Mouse (Mus musculus): ENCODE measurements around the gene Treh. TPM values are rescaled to one million over a fixed set of nuclear protein-coding genes. Genes with fewer than 3 reads are reported as not detected.
"Not testable (repeated sequence)": the region's sequence is repeated elsewhere in the genome, so short reads cannot be mapped to it uniquely, and the experiment has no call there.

Gene Treh
- 0.13 TPM in 1 of 2 replicates, not detected in the other for polyA plus RNA-seq (2015; fragmentation: Nextera tagmentation; extraction: Ambion mirVana)

DNA sequence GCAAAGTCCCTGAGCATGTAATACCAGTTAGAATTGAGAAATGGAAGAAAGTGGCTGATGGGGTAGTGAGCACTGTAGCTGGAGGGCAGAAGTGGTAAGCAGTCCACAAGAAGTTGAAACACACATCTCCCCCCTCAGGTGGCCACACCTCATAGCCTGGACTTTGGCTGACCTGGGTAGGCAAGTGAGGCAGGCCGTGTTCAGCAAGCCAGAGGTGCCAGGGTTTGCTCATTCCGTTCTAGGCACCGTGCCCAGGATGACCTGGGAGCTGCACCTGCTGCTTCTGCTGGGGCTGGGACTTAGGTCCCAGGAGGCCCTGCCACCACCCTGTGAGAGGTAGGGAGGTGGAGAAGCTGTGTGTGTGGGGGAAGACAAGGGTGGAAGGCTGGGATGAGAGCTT lies at the start of gene Treh:
TSS of gene Treh (plus strand) at position 229 of the 400 bp plus-strand sequence.
- H3K27me3 ChIP-seq (replicated peaks): no peaks in the 10 kb centered on the region
- no peak within 1 kb of the TSS for H3K4me2 ChIP-seq
- no peaks in the 10 kb centered on the region for H3K9me3 ChIP-seq
- H3K27ac ChIP-seq: no peak within 1 kb of the TSS
- ATAC-seq (ENCODE audit: insufficient read depth, low FRiP score, low read depth): no peak
- no peaks in the 10 kb centered on the region for H3K36me3 ChIP-seq
- H3K9ac ChIP-seq: no peak within 1 kb of the TSS
- no peak within 1 kb of the TSS for H3K4me3 ChIP-seq (replicated peaks)
- whole genome bisulfite sequencing: 76% methylated on average over 3 of the region's 3 CpGs
- H3K4me1 ChIP-seq: no peaks in the 10 kb centered on the region

DNA sequence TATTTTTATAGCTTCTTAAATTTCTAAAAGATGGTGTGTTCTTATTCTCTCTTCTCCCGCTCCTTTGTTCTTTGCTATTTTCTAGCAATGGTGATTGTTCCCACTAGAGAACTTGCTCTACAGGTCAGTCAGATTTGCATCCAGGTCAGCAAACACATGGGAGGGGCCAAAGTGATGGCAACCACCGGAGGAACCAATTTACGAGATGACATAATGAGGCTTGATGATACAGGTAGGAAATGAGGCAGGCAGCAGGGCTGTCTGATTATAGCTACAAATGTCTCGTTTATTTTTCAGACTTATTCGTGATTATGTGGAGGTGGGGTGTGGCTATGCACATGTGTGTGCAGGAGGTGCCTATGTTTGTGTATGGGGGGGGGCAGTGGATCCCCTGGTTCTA lies 48.6 kb upstream of the Treh start:
- Histone ChIP-seq H3K36me3 (peaks cover 30% of the 10 kb centered on the region), H3K4me1 (no peaks in the 10 kb centered on the region), H3K4me2 (no peak overlapping the region), H3K27me3 (replicated peaks) (no peaks in the 10 kb centered on the region), H3K9me3 (no peaks in the 10 kb centered on the region), H3K27ac (no peak overlapping the region), H3K4me3 (replicated peaks) (no peak overlapping the region), H3K9ac (no peak overlapping the region)
- 61% methylated on average over 5 of the region's 5 CpGs for WGBS
- no peak for ATAC-seq (ENCODE audit: insufficient read depth, low FRiP score, low read depth)

DNA sequence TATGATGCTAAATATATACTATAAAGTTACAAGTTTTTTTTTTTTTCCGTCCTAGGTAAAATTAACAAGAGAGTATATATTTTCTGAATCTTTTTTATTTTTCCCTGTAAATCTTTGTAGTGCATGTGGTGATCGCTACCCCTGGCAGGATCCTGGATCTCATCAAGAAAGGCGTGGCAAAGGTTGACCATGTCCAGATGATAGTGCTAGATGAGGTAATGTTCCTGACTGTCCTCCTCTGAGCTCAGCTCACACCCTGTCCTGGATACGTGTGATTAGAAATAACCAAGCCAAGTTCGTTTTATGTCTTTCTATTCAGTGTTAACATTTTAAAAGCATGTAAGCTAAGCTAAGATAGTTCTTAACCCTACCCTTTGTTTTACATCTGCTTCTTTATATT lies 46.8 kb upstream of the Treh start:
- Histone ChIP-seq H3K27me3 (replicated peaks) (no peaks in the 10 kb centered on the region), H3K9me3 (no peaks in the 10 kb centered on the region), H3K4me3 (replicated peaks) (no peak overlapping the region), H3K27ac (no peak overlapping the region), H3K4me1 (no peaks in the 10 kb centered on the region), H3K9ac (no peak overlapping the region), H3K4me2 (no peak overlapping the region), H3K36me3 (peaks cover 29% of the 10 kb centered on the region)
- 81% methylated on average over 5 of the region's 5 CpGs for WGBS
- ATAC-seq (ENCODE audit: insufficient read depth, low FRiP score, low read depth): no peak

DNA sequence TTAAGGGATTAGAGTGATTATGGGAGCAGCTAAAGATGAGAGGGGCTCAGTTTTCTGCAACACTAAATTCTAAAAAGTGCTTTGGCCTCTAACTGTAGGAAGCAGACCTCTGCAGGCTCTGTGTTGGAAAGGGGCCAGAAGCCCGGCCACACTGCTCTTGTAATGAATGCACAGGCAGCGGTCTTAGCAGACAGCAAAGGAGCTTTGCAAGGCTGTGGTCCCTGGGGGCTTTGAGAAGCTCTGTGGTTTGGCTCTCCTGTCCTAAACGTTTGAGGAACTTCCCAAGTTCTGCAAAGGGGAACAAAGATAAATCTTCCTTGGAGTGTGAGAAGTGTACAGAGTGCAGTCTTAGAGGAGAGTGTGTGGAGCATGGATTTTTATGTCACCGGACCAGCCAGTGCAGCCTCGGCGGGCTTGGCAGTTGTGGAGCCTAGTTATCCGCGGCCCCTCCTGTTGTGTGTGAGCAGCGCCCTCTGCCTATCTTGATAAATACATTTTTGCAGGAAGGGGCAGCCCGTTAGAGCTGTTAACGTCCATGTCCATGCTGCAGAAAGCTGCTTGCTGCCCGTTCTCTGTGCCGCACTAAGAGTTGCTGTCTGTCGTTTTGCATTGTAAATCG lies 35.4 kb upstream of the Treh start:
- Histone ChIP-seq H3K27me3 (replicated peaks) (no peaks in the 10 kb centered on the region), H3K9me3 (no peaks in the 10 kb centered on the region), H3K36me3 (peaks cover 32% of the 10 kb centered on the region), H3K4me3 (replicated peaks) (no peak overlapping the region), H3K4me1 (no peaks in the 10 kb centered on the region), H3K9ac (no peak overlapping the region), H3K4me2 (no peak overlapping the region), H3K27ac (no peak overlapping the region)
- 72% methylated on average over 15 of the region's 15 CpGs for WGBS
- ATAC-seq (ENCODE audit: insufficient read depth, low FRiP score, low read depth): no peak; the same call in 1 of the 2 replicates

DNA sequence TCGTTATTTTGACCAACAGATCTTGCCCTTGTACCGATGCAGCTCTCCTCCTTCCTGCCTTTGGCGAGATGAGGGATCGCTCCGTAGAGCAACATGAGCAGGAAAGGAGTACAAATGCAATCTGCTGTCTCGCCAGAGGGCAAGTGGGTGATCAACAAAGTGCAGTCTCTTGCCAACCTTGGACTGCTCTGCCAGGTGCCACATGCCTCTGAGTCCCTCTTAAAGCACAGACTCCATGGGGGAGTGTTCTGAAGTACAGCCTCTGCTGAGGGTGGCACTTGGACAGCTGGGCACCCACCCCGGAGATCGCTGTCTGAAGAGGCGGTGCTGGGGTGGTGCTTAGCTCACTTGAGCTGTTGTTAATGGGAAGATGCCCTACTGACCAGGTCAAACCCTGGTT lies 34.3 kb upstream of the Treh start:
- H3K9ac ChIP-seq; H3K27me3 ChIP-seq (replicated peaks); ATAC-seq (ENCODE audit: insufficient read depth, low FRiP score, low read depth); H3K4me3 ChIP-seq (replicated peaks); H3K4me2 ChIP-seq; H3K9me3 ChIP-seq; H3K4me1 ChIP-seq; H3K27ac ChIP-seq: not testable (repeated sequence)
- 90% methylated on average over 9 of the region's 9 CpGs for WGBS
- peaks cover 29% of the 10 kb centered on the region for H3K36me3 ChIP-seq

DNA sequence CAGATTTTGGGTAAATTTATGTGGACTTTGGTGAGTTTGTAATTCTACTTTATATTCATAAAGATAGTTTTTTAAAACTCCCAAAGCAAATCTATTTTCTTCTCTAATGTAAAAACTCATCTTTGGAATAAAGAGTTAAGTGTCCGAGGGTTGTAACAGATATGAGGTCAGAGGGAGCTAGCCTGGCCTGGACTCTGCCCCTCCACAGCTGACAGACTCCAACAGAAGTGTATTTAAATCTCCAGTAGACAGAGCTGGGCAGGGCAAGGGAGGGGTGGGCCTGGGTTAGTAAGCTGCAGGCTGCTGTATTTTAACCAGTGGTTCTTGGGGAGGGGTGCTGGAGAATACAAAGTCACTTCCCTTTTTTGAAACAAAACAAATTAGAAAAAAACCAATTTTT lies 33.0 kb upstream of the Treh start:
- H3K36me3 ChIP-seq: peaks cover 22% of the 10 kb centered on the region
- H3K27ac ChIP-seq; H3K4me1 ChIP-seq; ATAC-seq (ENCODE audit: insufficient read depth, low FRiP score, low read depth); H3K4me3 ChIP-seq (replicated peaks); H3K9me3 ChIP-seq; H3K9ac ChIP-seq; H3K27me3 ChIP-seq (replicated peaks); H3K4me2 ChIP-seq: not testable (repeated sequence)
- 71% methylated on average over 1 of the region's 1 CpGs for WGBS

DNA sequence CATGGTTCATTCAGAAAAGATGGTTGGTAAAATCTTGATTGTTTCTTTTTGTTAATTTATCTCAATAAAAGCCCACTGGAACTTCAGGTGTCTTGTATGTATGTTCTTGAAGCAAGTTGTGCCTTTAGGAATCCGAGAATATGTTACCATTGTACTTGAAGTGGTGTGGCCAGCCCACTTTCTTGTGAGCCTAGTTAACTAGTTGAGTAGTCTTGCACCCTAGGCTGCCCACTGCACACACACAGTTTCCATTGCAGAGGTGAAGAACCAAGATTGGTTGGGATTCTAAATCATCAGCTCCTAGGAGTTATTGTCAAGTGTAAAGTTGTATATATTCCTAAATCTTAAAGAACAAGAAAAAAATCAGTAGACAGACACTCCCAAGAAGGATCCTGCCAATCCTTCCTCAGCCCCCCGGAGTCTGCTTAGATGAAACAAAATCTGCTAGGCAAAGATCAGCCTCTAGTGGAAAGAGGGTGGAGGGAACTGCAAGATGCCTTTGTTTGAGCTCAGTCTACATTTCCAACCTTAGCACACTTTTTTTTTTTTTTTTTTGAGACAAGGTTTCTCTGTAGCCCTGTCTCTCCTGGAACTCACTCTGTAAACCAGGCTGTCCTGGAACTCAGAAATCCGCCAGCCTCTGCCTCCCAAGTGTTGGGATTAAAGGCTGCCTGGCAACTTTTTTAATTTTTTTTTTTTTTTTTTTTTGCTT lies 32.2 kb upstream of the Treh start:
- no peak for ATAC-seq (ENCODE audit: insufficient read depth, low FRiP score, low read depth)
- H3K27ac ChIP-seq: no peak overlapping the region
- no peak overlapping the region for H3K9ac ChIP-seq
- no peak overlapping the region for H3K4me3 ChIP-seq (replicated peaks)
- H3K27me3 ChIP-seq (replicated peaks): no peaks in the 10 kb centered on the region
- no peak overlapping the region for H3K4me2 ChIP-seq
- H3K4me1 ChIP-seq: no peaks in the 10 kb centered on the region
- peaks cover 15% of the 10 kb centered on the region for H3K36me3 ChIP-seq
- WGBS: 84% methylated on average over 3 of the region's 3 CpGs
- H3K9me3 ChIP-seq: no peaks in the 10 kb centered on the region

DNA sequence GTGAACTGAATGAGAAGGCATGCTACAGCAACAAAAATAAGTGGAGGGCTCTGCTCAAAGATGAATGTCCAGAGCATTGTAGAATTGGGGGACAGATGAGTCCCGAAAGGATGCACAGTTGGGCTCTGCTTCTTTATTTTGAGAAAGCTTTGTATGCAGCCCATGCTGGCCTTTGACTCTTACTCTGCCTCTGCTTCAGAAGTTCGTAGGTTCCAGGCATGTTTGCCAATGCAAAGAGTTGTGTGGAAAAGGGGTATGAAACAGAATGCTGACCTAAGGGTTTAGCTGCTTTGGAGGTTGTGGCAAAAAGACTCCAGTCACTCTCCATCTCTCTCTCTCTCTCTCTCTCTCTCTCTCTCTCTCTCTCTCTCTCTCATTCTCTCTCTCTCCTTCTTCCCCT lies 31.4 kb upstream of the Treh start:
- Histone ChIP-seq H3K27ac (no peak overlapping the region), H3K27me3 (replicated peaks) (no peaks in the 10 kb centered on the region), H3K36me3 (peaks cover 7% of the 10 kb centered on the region), H3K4me3 (replicated peaks) (no peak overlapping the region), H3K9me3 (no peaks in the 10 kb centered on the region), H3K4me2 (no peak overlapping the region), H3K4me1 (no peaks in the 10 kb centered on the region), H3K9ac (no peak overlapping the region)
- WGBS: 90% methylated on average over 2 of the region's 2 CpGs
- ATAC-seq (ENCODE audit: insufficient read depth, low FRiP score, low read depth): no peak

DNA sequence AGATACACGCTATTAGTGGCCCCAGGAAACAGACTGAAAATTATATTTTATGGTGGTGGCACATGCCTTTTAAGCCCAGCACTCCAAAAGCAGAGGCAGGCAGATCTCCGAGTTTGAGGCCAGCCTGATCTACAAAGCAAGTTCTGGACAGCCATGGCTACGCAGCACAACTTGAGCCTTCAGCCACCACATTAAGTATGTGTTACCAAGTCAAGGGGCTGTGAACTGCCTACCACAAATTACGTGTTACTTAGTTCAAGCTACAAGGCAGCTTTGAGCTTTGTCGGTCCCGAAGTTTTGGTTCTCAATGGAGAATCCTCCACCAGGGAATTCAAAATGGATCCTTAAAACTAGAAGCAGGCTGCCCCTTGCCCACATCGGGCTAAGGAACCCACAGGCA lies 29.9 kb upstream of the Treh start:
- no peak overlapping the region for H3K4me3 ChIP-seq (replicated peaks)
- H3K4me2 ChIP-seq: no peak overlapping the region
- no peak overlapping the region for H3K9ac ChIP-seq
- no peaks in the 10 kb centered on the region for H3K4me1 ChIP-seq
- H3K36me3 ChIP-seq: no peaks in the 10 kb centered on the region; the same call in 1 of the 2 replicates
- no peak overlapping the region for H3K27ac ChIP-seq
- no peaks in the 10 kb centered on the region for H3K9me3 ChIP-seq
- no peaks in the 10 kb centered on the region for H3K27me3 ChIP-seq (replicated peaks)
- 91% methylated on average over 7 of the region's 7 CpGs for WGBS
- ATAC-seq (ENCODE audit: insufficient read depth, low FRiP score, low read depth): no peak

DNA sequence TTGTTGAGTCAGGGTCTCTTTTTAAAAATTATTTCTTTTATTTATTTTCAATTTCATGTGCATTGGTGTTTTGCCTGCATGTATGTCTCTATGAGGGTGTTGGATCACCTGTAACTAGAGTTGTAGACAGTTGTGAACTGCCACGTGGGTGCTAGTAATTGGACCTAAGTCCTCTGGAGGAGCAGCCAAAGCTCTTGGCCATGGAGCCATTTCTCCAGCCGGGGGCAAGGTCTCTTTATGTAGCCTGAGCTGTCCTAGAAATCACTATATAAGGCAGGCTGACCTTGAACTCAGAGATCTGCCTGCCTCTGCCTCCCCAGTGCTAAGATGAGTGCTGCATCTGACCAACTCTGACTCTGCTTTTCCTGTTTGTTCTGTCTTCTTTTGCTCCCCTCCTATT lies 28.8 kb upstream of the Treh start:
- Histone ChIP-seq H3K27ac (no peak overlapping the region), H3K4me1 (no peaks in the 10 kb centered on the region), H3K9me3 (no peaks in the 10 kb centered on the region), H3K4me3 (replicated peaks) (no peak overlapping the region), H3K4me2 (no peak overlapping the region), H3K9ac (no peak overlapping the region), H3K27me3 (replicated peaks) (no peaks in the 10 kb centered on the region), H3K36me3 (no peaks in the 10 kb centered on the region)
- WGBS: 91% methylated on average over 2 of the region's 2 CpGs
- ATAC-seq (ENCODE audit: insufficient read depth, low FRiP score, low read depth): no peak

DNA sequence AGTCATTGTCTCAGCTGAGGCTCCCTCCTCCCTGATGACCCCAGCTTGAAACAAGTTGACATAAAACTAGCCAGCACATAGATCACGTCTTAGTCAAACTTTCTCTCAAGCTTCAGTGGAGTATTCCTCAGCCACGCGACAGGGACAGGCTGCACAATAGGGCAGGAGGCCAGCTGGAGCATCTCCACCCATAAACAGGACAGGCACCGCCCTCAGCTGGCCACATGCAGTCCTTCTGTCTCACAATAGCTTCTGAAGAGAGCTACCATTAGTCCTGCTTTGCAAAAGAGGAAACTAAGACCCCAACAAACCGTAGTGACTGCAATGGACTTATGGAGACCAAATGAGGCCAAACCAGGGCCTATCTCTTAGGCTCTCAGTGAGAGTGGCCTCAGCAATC lies 27.6 kb upstream of the Treh start:
- no peak for ATAC-seq (ENCODE audit: insufficient read depth, low FRiP score, low read depth)
- H3K27ac ChIP-seq: no peak overlapping the region
- H3K4me1 ChIP-seq: no peaks in the 10 kb centered on the region
- H3K4me2 ChIP-seq: no peak overlapping the region
- H3K27me3 ChIP-seq (replicated peaks): no peaks in the 10 kb centered on the region
- no peaks in the 10 kb centered on the region for H3K36me3 ChIP-seq
- H3K9ac ChIP-seq: no peak overlapping the region
- no peak overlapping the region for H3K4me3 ChIP-seq (replicated peaks)
- no peaks in the 10 kb centered on the region for H3K9me3 ChIP-seq
- 50% methylated on average over 5 of the region's 5 CpGs for WGBS

DNA sequence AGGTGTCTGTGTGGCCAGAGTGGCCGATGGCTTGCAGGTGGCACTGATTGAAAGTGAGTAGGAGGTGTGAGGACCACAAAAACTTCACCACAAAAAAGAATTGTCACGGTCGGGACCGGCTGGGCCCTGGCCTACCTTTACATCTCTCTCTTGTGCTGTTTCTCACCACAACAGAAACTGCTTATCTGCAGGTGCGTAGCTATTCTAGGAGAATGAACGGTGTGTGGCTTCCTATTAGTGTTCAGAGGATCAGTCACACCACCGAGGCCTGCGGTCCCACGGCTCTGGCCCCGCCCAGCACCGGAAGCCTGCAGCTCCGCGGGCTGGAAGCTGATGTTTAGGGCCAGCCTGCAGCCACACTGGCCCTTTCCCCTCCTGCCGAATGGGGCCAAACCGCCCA lies 27.1 kb upstream of the Treh start:
- ATAC-seq (ENCODE audit: insufficient read depth, low FRiP score, low read depth): no peak
- H3K9me3 ChIP-seq: no peaks in the 10 kb centered on the region
- H3K4me3 ChIP-seq (replicated peaks): no peak overlapping the region
- H3K36me3 ChIP-seq: no peaks in the 10 kb centered on the region
- no peaks in the 10 kb centered on the region for H3K4me1 ChIP-seq
- WGBS: 61% methylated on average over 15 of the region's 15 CpGs
- H3K9ac ChIP-seq: no peak overlapping the region
- H3K27me3 ChIP-seq (replicated peaks): no peaks in the 10 kb centered on the region
- no peak overlapping the region for H3K4me2 ChIP-seq
- no peak overlapping the region for H3K27ac ChIP-seq

Data from stomach, embryonic 15.5 days (tissue).